ENCODE assay signal across 14 mouse cellular contexts in genomic region chr1:134788096-134788495, GRCm38 (mm10).
DNase-seq lines count a peak whose midpoint lies in the region; ATAC-seq lines count a peak whose summit lies in the region.
"Had no signal": no experiment of that assay in that cellular context is flagged by ENCODE, and none has a peak within 500 bp of the region (broad histone marks: within the 10 kb centered on the region; RNA-seq: fewer than 3 reads in every experiment).

No protein-coding gene starts in this region.

- DNase-seq in heart, embryonic 10.5 days (ENCODE audit: low spot score): no peak
- DNase-seq in heart, adult 18-20 months: no peak
- DNase-seq in midbrain, embryonic 10.5 days (ENCODE audit: low spot score): no peak
- peak; percentile 45 for DNase-seq in forelimb bud, embryonic 11.5 days (ENCODE audit: low read depth, low spot score)
- peak; percentile 47 for DNase-seq in retina, postnatal 1 day
- DNase-seq in kidney, postnatal 36 days: no peak
- DNase-seq in right cerebral cortex, postnatal 14 days: no peak
- DNase-seq: adrenal gland, adult 8-10 months; cerebellum, postnatal 10 days; embryo, embryonic 11 days; gastrocnemius, postnatal 25 days; lung, postnatal 14 days had no signal

- no peaks in the 10 kb centered on the region for H3K9me3 ChIP-seq in heart, embryonic 10.5 days
- no peaks in the 10 kb centered on the region for H3K9me3 ChIP-seq in midbrain, embryonic 10.5 days (replicated peaks)
- no peaks in the 10 kb centered on the region for H3K9me3 ChIP-seq in midbrain, embryonic 15.5 days
- H3K9me3 ChIP-seq: liver, embryonic 15.5 days had no signal

- no peaks in the 10 kb centered on the region for H3K36me3 ChIP-seq in heart, embryonic 10.5 days
- H3K36me3 ChIP-seq in midbrain, embryonic 10.5 days: no peaks in the 10 kb centered on the region
- no peaks in the 10 kb centered on the region for H3K36me3 ChIP-seq in midbrain, embryonic 15.5 days (replicated peaks)
- H3K36me3 ChIP-seq: liver, embryonic 15.5 days had no signal

- no peak overlapping the region for H3K9ac ChIP-seq in midbrain, embryonic 15.5 days
- H3K9ac ChIP-seq: liver, embryonic 15.5 days had no signal

- H3K4me3 ChIP-seq in heart, embryonic 10.5 days: no peak overlapping the region
- no peak overlapping the region for H3K4me3 ChIP-seq in midbrain, embryonic 10.5 days
- H3K4me3 ChIP-seq in midbrain, embryonic 15.5 days: no peak overlapping the region
- H3K4me3 ChIP-seq: liver, embryonic 15.5 days had no signal

- H3K4me2 ChIP-seq in midbrain, embryonic 15.5 days: no peak overlapping the region
- H3K4me2 ChIP-seq: liver, embryonic 15.5 days had no signal

- WGBS in heart, embryonic 10.5 days: 56% methylated on average over 7 of the region's 7 CpGs
- WGBS in midbrain, embryonic 10.5 days: 64% methylated on average over 7 of the region's 7 CpGs
- WGBS in midbrain, embryonic 15.5 days: 47% methylated on average over 7 of the region's 7 CpGs

- H3K27me3 ChIP-seq in heart, embryonic 10.5 days (ENCODE audit: insufficient read depth, poor library complexity, severe bottlenecking): no peaks in the 10 kb centered on the region
- H3K27me3 ChIP-seq in midbrain, embryonic 10.5 days (ENCODE audit: low read depth, poor library complexity, severe bottlenecking): no peaks in the 10 kb centered on the region
- no peaks in the 10 kb centered on the region for H3K27me3 ChIP-seq in midbrain, embryonic 15.5 days (replicated peaks)
- H3K27me3 ChIP-seq: liver, embryonic 15.5 days had no signal

- peaks cover 38% of the 10 kb centered on the region for H3K4me1 ChIP-seq in heart, embryonic 10.5 days
- H3K4me1 ChIP-seq in midbrain, embryonic 10.5 days: peaks cover 3% of the 10 kb centered on the region
- no peaks in the 10 kb centered on the region for H3K4me1 ChIP-seq in midbrain, embryonic 15.5 days

- H3K27ac ChIP-seq in heart, embryonic 10.5 days: peak overlapping the region; percentile 52
- 0 out of 2 replicates have a peak overlapping the region, but pooled peaks have one; percentile 10 for H3K27ac ChIP-seq in midbrain, embryonic 10.5 days (replicated peaks)
- H3K27ac ChIP-seq in midbrain, embryonic 15.5 days: no peak overlapping the region
- H3K27ac ChIP-seq: liver, embryonic 15.5 days had no signal

- ATAC-seq in midbrain, embryonic 15.5 days (replicated peaks): no peak

Comparison
In these comparisons a context has a peak if more than half of its experiments do, and no peak if none do; other contexts are left out.
1. DNase-seq: peak in forelimb bud, embryonic 11.5 days (single experiment) and retina, postnatal 1 day (single experiment); none in heart, embryonic 10.5 days (single experiment), heart, adult 18-20 months (0 of 2), midbrain, embryonic 10.5 days (single experiment), kidney, postnatal 36 days (0 of 2) and right cerebral cortex, postnatal 14 days (single experiment).